19 mouse cellular contexts compared by ENCODE assay signal in genomic region chr17:27045164-27045563, GRCm38 (mm10). TPM values are rescaled to one million over a fixed set of nuclear protein-coding genes. Genes with fewer than 3 reads are reported as not detected.
DNase-seq lines count a peak whose midpoint lies in the region; TF ChIP-seq lines count a peak whose summit lies in the region.
"Had no signal": no experiment of that assay in that cellular context is flagged by ENCODE, and none has a peak within 500 bp of the region (broad histone marks: within the 10 kb centered on the region; RNA-seq: fewer than 3 reads in every experiment).

No protein-coding gene starts in this region.

- H3K27me3 ChIP-seq in ES-Bruce4 (ENCODE audit: control insufficient read depth, insufficient read depth, low read length, poor library complexity, severe bottlenecking): no peaks in the 10 kb centered on the region
- H3K27me3 ChIP-seq: embryonic facial prominence, embryonic 12.5 days; forebrain, embryonic 13.5 days; forebrain, embryonic 15.5 days had no signal

- H3K4me3 ChIP-seq in ES-Bruce4 (ENCODE audit: low read depth, low read length): no peak overlapping the region
- H3K4me3 ChIP-seq: embryonic facial prominence, embryonic 10.5 days; embryonic facial prominence, embryonic 12.5 days; forebrain, embryonic 13.5 days; forebrain, embryonic 15.5 days had no signal

- DNase-seq in R1 (ENCODE audit: low read depth, low spot score) (peak; percentile 61), MN1 (ENCODE audit: low spot score) (no peak)
- no peak for DNase-seq in retina, embryonic 14.5 days (ENCODE audit: low spot score)
- DNase-seq in cerebellum, adult 18-20 months: no peak
- DNase-seq: adrenal gland, adult 2 months; adrenal gland, postnatal 10 days; adrenal gland, postnatal 25 days; cerebellum, adult 11 months; cerebellum, adult 2 months; cerebellum, adult 9-10 months; cerebellum, postnatal 10 days; cerebellum, postnatal 25 days; forebrain, postnatal 0 days had no signal

- H3K36me3 ChIP-seq in ES-Bruce4 (ENCODE audit: control insufficient read depth, insufficient read depth, low read length, poor library complexity, severe bottlenecking): no peaks in the 10 kb centered on the region
- H3K36me3 ChIP-seq: embryonic facial prominence, embryonic 10.5 days; embryonic facial prominence, embryonic 12.5 days; forebrain, embryonic 15.5 days; G1E had no signal

- no peaks in the 10 kb centered on the region for H3K9me3 ChIP-seq in ES-Bruce4 (replicated peaks; ENCODE audit: control insufficient read depth, insufficient read depth, low read length, poor library complexity, severe bottlenecking)
- H3K9me3 ChIP-seq: embryonic facial prominence, embryonic 10.5 days; embryonic facial prominence, embryonic 12.5 days; forebrain, embryonic 13.5 days; forebrain, embryonic 15.5 days had no signal

- H3K27ac ChIP-seq in ES-Bruce4 (ENCODE audit: insufficient read depth, low read length): peak overlapping the region; percentile 8; the same call in 1 of the 2 replicates
- H3K27ac ChIP-seq: embryonic facial prominence, embryonic 10.5 days; embryonic facial prominence, embryonic 12.5 days; forebrain, embryonic 13.5 days; forebrain, embryonic 15.5 days had no signal

- no peak overlapping the region for H3K9ac ChIP-seq in ES-Bruce4 (ENCODE audit: low read depth, poor library complexity, severe bottlenecking)
- H3K9ac ChIP-seq: embryonic facial prominence, embryonic 12.5 days; forebrain, embryonic 13.5 days; forebrain, embryonic 15.5 days; forebrain, postnatal 0 days had no signal

- H3K4me1 ChIP-seq in ES-Bruce4 (ENCODE audit: control insufficient read depth, insufficient read depth, low read length): peaks cover 12% of the 10 kb centered on the region

- TF ChIP-seq POLR2A in ES-Bruce4 (IDR thresholded peaks at IDR 0.05; ENCODE audit: insufficient read depth, low read length): no peak

- no peak for TF ChIP-seq EP300 in ES-Bruce4 (IDR thresholded peaks at IDR 0.05; ENCODE audit: insufficient read depth, low read depth, low read length)

- no peak for TF ChIP-seq CTCF in ES-Bruce4 (IDR thresholded peaks at IDR 0.05; ENCODE audit: low read depth, low read length)

RNA-seq across cellular contexts. Expression of gene Itpr3, which starts 11.9 kb away (rescaled TPM):
- polyA plus RNA-seq in ES-Bruce4 (2011; ENCODE audit: insufficient read depth, insufficient read length, low read depth, missing spikeins): 17.2 and 21.9 TPM in 2 replicates

RNA-seq across cellular contexts. Expression of gene Bak1, which starts 16.4 kb away (rescaled TPM):
- polyA plus RNA-seq in ES-Bruce4 (2011; ENCODE audit: insufficient read depth, insufficient read length, low read depth, missing spikeins): 66.6 and 78.1 TPM in 2 replicates
